Mouse (Mus musculus) hindbrain, embryonic 10.5 days (tissue): Measurements from ENCODE around the gene Gpr39. TPM values are rescaled to one million over a fixed set of nuclear protein-coding genes. Genes with fewer than 3 reads are reported as not detected.
"Not testable (repeated sequence)": the region's sequence is repeated elsewhere in the genome, so short reads cannot be mapped to it uniquely, and the experiment has no call there.

Experiments
- DNase-seq: peaks from one replicate; pipeline ENCODE4 v3.0.0-alpha.2; 2017; ENCODE audit warnings: low spot score
- H3K27ac ChIP-seq: fragments of 300-500 bp; sonication (generic); 2 replicates; pipeline ENCODE4 v1.5.1; 2016; ENCODE audit warnings: mild to moderate bottlenecking, moderate library complexity
- H3K27me3 ChIP-seq: fragments of 300-500 bp; sonication (generic); 2 replicates; pipeline ENCODE4 v1.6.1; 2016; ENCODE audit warnings: mild to moderate bottlenecking; ENCODE audit not compliant: poor library complexity, insufficient read depth, severe bottlenecking
- H3K36me3 ChIP-seq: fragments of 300-500 bp; sonication (generic); 2 replicates; pipeline ENCODE4 v1.6.1; 2016; ENCODE audit warnings: mild to moderate bottlenecking, moderate library complexity
- H3K4me1 ChIP-seq: fragments of 300-500 bp; sonication (generic); replicated peaks from 2 replicates; pipeline ENCODE4 v1.6.1; 2016; ENCODE audit warnings: mild to moderate bottlenecking
- H3K4me3 ChIP-seq: fragments of 300-500 bp; sonication (generic); 2 replicates; pipeline ENCODE4 v1.5.1; 2016; ENCODE audit warnings: mild to moderate bottlenecking, moderate library complexity
- H3K9me3 ChIP-seq: fragments of 300-500 bp; sonication (generic); 2 replicates; pipeline ENCODE4 v1.6.1; 2016; ENCODE audit warnings: mild to moderate bottlenecking, moderate library complexity
- WGBS: fragments of 180-500 bp; shearing (Covaris S2); methylation state at CpG from one replicate; pipeline ENCODE4 v1.1.7; 2016; 5-methylcytosine and 5-hydroxymethylcytosine counted together
- polyA plus RNA-seq: library from polyadenylated mRNA; unstranded; fragments of >200 nt; fragmentation: Nextera tagmentation; extraction: Ambion mirVana; gene quantifications from 2 replicates; pipeline ENCODE4 v1.2.1, GENCODE M21; 2016

Gpr39 gene
- polyA plus RNA-seq, result 0.20 TPM in 1 of 2 replicates, not detected in the other

DNA sequence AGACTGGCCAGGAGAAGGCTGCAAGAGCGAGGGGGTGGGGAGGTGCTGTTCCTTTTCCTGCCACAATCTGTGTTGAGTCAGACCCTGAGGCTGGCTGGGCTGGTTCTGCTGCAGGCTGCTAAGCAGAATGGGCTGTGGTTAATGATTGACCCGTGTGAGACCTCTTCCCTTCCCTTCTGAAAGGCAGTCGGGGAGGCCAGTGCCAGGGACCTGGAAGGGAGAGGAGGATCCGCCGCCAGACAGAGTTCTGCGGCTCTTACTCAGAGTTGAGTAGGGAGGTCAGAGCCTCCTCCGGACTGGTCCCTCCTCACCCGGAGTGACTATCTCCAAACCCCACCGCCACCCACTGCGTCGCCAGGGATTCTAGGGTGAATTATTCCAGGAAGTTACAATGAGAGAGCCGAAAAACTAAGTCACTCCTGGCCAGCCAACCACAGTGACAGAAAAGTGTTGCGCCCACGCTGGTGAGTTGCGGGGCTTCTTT lies at the start of gene Gpr39:
Gene Gpr39, plus strand, starts transcription at position 206 of the 484 bp plus-strand sequence.
- Histone ChIP-seq H3K4me3 (no peak within 1 kb of the TSS), H3K9me3 (no peaks in the 10 kb centered on the region), H3K4me1 (no peaks in the 10 kb centered on the region; the same call in 1 of the 2 replicates), H3K36me3 (no peaks in the 10 kb centered on the region), H3K27ac (no peak within 1 kb of the TSS), H3K27me3 (no peaks in the 10 kb centered on the region)
- no peak for DNase-seq
- WGBS, result 61% methylated on average over 15 of the region's 15 CpGs

DNA sequence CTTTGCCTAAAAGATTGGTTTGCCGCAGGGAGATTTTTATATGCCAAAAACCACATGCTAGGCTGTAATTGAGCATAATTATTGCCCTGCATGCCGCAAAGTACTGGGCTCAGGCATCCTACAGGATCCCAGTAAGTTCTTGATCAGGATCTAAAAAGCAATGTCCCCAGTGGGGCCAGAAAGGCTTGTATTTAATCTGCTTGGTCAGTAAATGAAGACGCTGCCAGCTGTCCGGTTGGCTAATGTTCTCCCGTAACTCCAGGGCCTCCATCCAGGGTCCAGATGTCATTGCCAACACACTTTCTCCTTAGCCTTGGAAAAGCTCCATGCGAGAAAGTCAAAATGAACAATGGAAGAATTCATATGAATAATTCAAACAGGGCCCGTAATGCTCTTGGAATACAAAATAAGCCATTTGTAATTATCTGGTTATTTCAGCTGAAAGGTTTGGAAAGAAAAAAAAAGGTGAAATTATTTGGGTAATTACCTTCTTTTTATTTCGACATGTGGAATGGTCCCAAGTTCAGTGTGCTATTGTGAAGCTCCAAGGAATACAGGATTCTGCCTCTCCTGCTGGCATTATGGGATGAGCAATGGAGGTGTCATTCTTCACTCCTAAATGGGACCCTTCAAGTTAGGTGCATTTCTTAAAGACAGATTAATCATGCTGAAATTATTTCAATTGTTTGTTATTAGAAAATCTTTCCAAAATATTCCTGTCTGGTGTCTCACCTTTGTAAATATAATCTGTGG lies 37.1 kb upstream of the Gpr39 start:
- 68% methylated on average over 8 of the region's 8 CpGs for WGBS
- no peak overlapping the region for H3K4me3 ChIP-seq
- H3K27ac ChIP-seq, result no peak overlapping the region
- no peaks in the 10 kb centered on the region for H3K9me3 ChIP-seq
- no peak for DNase-seq
- H3K4me1 ChIP-seq, result peaks cover 8% of the 10 kb centered on the region
- no peaks in the 10 kb centered on the region for H3K36me3 ChIP-seq
- H3K27me3 ChIP-seq, result no peaks in the 10 kb centered on the region

DNA sequence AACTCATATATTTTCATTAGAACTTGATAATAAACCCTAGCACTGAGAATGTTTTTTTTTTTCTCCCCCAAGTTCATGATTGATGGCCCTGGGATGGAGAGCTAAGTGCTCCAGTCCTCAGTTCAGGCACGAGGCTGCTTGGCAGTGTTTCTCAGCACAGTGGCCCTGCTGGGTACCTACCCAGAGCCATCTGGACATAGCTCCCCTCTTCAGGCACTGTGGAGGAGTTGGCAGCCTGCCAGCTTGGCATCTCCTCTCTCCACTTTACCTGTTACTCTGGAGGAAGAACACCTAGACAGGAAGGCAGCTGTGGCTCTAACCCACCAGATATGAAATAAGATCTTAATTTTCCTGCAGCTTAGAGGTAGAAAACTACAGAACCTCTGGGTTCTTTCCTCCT lies 33.2 kb upstream of the Gpr39 start:
- Histone ChIP-seq H3K36me3 (no peaks in the 10 kb centered on the region), H3K27me3 (no peaks in the 10 kb centered on the region), H3K4me1 (peaks cover 8% of the 10 kb centered on the region), H3K27ac (no peak overlapping the region), H3K4me3 (no peak overlapping the region), H3K9me3 (no peaks in the 10 kb centered on the region)
- DNase-seq, result no peak
- 58% methylated on average over 1 of the region's 1 CpGs for WGBS

DNA sequence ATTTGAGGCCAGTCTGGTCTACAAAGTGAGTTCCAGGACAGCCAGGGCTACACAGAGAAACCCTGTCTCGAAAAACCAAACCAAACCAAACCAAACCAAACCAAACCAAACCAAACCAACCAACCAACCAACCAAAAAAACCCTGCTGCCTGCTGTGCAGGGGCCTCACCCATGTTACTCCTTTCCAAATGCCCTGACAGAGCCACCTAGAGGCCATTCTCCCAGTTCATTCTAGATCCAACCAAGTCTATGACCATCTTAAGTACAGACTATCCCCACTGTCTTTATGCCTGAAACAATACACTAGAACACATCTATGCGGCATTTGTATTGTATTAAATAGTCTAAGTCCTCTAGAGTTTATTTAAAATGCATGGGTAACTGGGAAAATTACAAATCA lies 30.0 kb upstream of the Gpr39 start:
- not testable (repeated sequence) for DNase-seq, H3K9me3 ChIP-seq, H3K27ac ChIP-seq, H3K36me3 ChIP-seq, H3K27me3 ChIP-seq, H3K4me1 ChIP-seq, H3K4me3 ChIP-seq
- 94% methylated on average over 2 of the region's 2 CpGs for WGBS

DNA sequence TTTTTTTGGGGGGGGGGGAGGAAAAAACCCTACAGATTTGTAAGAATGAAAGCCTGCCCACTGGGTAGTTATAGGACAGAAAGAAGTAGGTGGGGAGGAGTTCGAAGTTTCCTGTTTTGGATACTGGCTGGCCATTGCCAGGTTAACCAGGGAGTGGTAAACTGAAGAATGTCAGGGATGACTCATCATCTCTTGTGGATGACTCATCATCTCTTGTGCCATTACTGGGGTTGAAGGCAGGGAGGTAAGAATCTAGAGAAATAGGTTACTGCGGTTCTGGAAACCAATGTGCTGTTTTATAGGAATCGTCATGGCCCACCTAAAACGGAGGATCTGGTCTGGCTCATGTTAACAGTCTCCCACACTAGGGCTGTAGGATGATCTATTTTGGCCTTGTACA lies 28.8 kb upstream of the Gpr39 start:
- DNase-seq, result no peak
- WGBS, result 91% methylated on average over 4 of the region's 4 CpGs
- no peaks in the 10 kb centered on the region for H3K9me3 ChIP-seq

DNA sequence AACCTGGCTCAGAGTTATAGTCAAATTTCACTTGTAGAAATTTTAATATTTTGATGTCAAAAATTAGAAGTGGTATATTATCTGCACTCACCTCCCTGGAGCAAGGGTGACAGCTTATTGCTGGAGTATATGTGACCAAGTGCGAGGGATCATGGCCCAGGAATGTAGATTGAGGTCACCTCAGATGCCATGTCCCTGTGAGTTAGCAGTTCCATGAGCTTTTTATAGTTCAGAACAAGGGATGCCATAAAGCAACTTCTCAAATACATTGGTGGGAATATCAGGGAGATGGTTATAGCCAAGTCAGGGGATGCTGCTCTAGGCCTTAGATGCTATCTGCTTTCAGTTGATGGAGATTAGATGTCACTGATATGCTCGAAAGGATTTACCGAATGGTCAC lies 27.7 kb upstream of the Gpr39 start:
- Histone ChIP-seq H3K9me3 (no peaks in the 10 kb centered on the region), H3K36me3 (no peaks in the 10 kb centered on the region), H3K4me1 (no peaks in the 10 kb centered on the region), H3K27ac (no peak overlapping the region), H3K4me3 (no peak overlapping the region), H3K27me3 (no peaks in the 10 kb centered on the region)
- WGBS, result 87% methylated on average over 3 of the region's 3 CpGs
- no peak for DNase-seq

More for the DNA sequence above, 28.8 kb upstream of the Gpr39 start:
- Histone ChIP-seq H3K27ac (no peak overlapping the region), H3K27me3 (no peaks in the 10 kb centered on the region), H3K4me3 (no peak overlapping the region), H3K36me3 (no peaks in the 10 kb centered on the region), H3K4me1 (no peaks in the 10 kb centered on the region)

DNA sequence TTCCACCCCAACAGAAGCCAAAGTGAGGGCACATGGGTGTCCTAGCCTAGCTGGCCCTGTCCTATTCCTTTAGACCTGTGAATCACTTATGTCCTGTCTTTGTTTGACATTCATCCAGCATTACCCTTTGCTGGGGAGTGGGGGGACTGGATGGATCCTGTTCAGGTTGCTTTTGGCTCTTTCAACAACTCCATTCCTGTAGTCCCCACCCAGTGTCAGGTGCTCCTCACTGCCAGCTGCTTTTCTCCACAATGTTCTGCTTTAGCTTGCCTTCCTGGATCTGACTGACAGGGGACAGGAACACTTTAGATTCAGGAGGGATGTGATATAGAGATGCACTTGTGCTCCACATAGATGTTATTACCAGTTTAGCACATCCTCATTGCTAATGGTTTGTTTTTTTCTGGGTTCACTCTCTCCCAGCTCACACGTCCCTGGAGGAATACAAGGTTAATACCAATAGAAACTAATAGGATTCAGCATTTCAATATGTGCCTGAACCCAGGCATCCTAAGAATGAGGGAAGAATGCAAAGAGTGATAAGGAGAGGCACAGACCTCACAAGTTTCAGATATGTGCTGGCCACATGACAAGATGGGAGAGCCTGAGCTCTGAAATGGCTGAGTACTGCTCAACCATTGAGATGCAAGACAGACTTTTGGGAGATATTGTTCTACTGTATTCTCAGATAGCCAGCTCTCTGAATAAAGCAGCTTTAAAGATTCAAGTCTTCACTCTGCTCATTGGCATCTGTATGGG lies 23.8 kb upstream of the Gpr39 start:
- H3K4me1 ChIP-seq, result no peaks in the 10 kb centered on the region
- 70% methylated on average over 1 of the region's 1 CpGs for WGBS
- H3K9me3 ChIP-seq, result no peaks in the 10 kb centered on the region

DNA sequence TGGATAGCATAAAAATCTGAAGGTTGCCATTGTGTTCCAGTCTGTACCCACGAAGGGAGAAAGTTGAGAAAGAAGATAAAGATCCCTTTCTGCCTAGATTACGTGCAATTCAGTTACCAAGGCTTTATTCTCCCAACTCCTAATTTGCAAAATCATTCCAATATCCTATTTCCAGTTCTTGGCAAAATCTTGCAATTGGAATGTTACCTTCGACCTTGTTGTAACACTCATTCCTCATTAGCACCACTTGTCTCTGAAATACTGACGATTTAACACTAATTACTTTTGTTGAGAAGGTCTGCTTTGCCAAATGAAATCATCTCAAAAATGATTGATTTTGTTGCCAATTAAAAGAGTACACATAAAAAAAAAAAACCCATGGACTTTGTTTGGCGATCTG lies 19.4 kb upstream of the Gpr39 start:
- H3K27ac ChIP-seq, result no peak overlapping the region
- no peaks in the 10 kb centered on the region for H3K4me1 ChIP-seq
- H3K27me3 ChIP-seq, result no peaks in the 10 kb centered on the region
- no peak for DNase-seq
- H3K9me3 ChIP-seq, result no peaks in the 10 kb centered on the region
- H3K36me3 ChIP-seq, result no peaks in the 10 kb centered on the region
- 86% methylated on average over 5 of the region's 5 CpGs for WGBS
- no peak overlapping the region for H3K4me3 ChIP-seq

More for the DNA sequence above, 23.8 kb upstream of the Gpr39 start:
- Histone ChIP-seq H3K27ac (no peak overlapping the region), H3K36me3 (no peaks in the 10 kb centered on the region), H3K4me3 (no peak overlapping the region), H3K27me3 (no peaks in the 10 kb centered on the region)
- DNase-seq, result no peak

DNA sequence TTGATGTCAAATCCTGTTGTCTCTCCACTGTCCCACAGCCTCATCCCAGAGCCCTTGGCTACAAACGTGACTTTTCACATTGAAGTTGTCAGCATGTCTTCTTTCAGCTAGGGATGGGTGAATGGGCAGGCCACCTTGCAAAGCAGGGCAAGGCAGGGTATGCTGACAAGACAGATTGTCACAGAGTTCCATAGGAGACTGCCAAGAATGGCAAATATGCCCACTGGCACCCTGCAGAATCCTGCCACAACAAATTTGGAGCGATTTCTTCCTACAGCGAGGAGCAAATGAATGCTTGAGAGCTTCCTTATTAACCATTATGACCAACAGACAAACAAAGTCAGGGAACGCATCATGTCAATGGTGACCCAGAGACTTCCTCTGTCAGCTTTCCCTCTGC lies 16.6 kb upstream of the Gpr39 start:
- H3K9me3 ChIP-seq, result no peaks in the 10 kb centered on the region
- H3K4me3 ChIP-seq, result no peak overlapping the region
- 87% methylated on average over 4 of the region's 4 CpGs for WGBS
- DNase-seq, result no peak
- no peaks in the 10 kb centered on the region for H3K4me1 ChIP-seq
- no peak overlapping the region for H3K27ac ChIP-seq
- no peaks in the 10 kb centered on the region for H3K27me3 ChIP-seq
- H3K36me3 ChIP-seq, result no peaks in the 10 kb centered on the region

DNA sequence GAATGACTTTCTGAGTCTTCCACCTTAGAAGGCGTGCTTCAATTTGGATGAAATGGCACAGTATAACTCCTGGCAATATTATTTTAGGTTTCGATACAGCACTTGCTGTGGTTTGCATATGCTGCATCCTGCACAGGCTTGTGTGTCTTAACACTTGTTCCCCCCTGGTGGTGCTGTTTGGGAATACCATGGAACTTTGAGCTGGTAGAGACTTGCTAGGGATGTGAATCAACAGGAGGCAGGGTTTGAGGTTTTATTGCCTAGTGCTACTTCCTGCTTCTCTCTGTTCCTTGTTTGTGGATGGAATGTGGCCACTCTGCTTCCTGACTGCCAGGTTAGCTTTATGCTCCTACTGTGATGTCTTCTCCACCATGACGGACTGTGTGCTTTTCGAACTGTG lies 15.9 kb upstream of the Gpr39 start:
- Histone ChIP-seq H3K4me3 (no peak overlapping the region), H3K4me1 (no peaks in the 10 kb centered on the region), H3K27ac (no peak overlapping the region), H3K36me3 (no peaks in the 10 kb centered on the region), H3K27me3 (no peaks in the 10 kb centered on the region), H3K9me3 (no peaks in the 10 kb centered on the region)
- no peak for DNase-seq
- WGBS, result 92% methylated on average over 4 of the region's 4 CpGs

DNA sequence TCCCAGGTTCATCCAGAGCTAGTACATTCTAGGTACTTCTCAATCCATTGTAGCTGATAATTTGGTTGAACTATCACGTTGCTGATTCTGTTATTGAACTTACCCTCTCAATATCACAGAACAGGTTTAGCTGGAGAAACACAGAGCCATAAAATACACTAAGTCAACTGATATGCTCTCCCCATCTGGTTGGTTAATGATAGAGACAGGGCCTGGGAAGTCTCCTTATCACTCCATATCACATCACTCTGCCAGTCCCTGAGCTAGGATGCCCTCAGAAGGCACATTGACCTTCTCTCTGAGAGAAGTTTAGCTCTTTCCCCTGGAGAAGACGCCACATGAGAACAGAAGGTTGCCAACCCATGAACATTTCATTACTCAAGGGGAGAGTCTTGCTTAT lies 14.7 kb upstream of the Gpr39 start:
- no peaks in the 10 kb centered on the region for H3K9me3 ChIP-seq
- no peaks in the 10 kb centered on the region for H3K27me3 ChIP-seq
- no peaks in the 10 kb centered on the region for H3K4me1 ChIP-seq
- WGBS, result 89% methylated on average over 2 of the region's 2 CpGs
- H3K4me3 ChIP-seq, result no peak overlapping the region
- no peak overlapping the region for H3K27ac ChIP-seq
- DNase-seq, result no peak
- H3K36me3 ChIP-seq, result no peaks in the 10 kb centered on the region

DNA sequence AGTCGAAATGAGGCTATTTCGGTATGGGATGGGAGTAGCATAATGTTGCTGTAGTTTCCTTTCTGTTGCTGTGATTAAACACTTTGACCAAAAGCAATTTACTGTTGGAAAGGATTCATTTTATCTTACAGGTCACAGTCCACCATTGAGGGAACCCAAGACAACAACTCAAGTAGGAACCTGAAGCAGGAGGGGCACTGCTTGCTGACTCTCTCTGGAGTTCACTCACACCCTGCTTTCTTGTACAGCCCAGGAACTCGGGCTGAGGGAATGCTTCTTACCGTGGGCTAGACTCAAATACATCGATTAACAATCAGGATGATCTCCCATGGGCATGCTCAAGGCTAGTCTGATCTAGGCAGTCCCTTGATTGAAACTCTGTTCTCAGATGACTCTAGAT lies 14.1 kb upstream of the Gpr39 start:
- Histone ChIP-seq H3K9me3 (no peaks in the 10 kb centered on the region), H3K4me1 (no peaks in the 10 kb centered on the region), H3K4me3 (no peak overlapping the region), H3K27ac (no peak overlapping the region), H3K36me3 (no peaks in the 10 kb centered on the region), H3K27me3 (no peaks in the 10 kb centered on the region)
- 86% methylated on average over 5 of the region's 5 CpGs for WGBS
- no peak for DNase-seq

DNA sequence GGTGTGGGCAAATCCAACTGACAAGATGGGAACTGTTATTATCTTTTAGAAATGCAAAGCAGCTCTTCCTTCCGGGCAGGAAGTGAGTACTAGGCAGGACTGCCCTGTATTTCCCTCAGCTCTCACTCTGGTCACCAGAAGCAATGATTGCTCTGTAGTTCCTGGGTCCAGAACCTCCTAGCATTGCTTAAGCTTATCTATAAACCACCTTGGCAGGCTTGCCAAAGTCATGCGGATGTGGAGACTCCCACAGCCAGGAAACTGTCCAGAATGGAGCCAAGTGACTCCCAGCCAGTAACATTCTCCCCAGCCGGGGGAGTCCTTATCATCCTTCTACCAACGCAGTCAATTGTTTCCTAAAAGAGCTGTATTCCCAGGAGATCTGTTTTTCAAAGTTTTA lies 13.7 kb upstream of the Gpr39 start:
- Histone ChIP-seq H3K27ac (no peak overlapping the region), H3K9me3 (no peaks in the 10 kb centered on the region), H3K36me3 (no peaks in the 10 kb centered on the region), H3K27me3 (no peaks in the 10 kb centered on the region), H3K4me1 (no peaks in the 10 kb centered on the region), H3K4me3 (no peak overlapping the region)
- WGBS, result 86% methylated on average over 4 of the region's 4 CpGs
- DNase-seq, result no peak
